In the genomic region with DNA sequence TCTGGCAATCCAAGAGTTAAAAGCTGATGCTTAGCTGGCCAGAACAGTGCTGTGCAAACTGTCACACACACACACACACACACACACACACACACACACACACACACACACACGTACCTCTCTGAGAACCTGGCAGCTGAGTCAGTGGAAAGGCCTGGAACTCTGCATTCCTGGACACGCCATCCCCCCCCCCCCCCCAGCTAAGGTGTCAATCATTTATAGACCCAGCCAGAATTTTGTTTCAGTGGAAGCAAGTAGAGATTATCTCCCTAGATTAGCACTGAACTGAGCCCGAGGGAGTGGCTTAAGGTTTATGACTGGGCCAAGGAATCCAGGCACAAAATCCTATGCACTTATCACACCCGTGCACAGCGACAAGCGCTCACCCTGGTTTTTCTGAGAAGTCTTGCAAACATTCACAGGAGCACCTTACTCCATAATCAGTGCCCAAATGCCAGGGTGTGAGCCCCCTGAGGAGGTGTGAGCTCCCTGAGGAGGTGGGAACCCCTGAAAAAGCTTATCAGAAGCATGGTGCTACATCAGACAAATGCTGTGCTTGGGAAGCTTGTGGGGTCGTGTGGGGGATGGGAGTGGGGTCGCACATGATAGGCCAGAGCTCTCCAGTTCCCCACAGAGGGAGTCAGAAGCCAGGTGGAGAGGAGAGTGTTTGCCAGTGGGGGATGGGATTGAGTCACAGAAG, we compare ENCODE assay signal across 13 mouse cellular contexts. TPM values are rescaled to one million over a fixed set of nuclear protein-coding genes. Genes with fewer than 3 reads are reported as not detected.
DNase-seq lines count a peak whose midpoint lies in the region; ATAC-seq and TF ChIP-seq lines count a peak whose summit lies in the region.
"Had no signal": no experiment of that assay in that cellular context is flagged by ENCODE, and none has a peak within 500 bp of the region (broad histone marks: within the 10 kb centered on the region; RNA-seq: fewer than 3 reads in every experiment).

No protein-coding gene starts in this region.

- H3K4me1 ChIP-seq in heart, embryonic 12.5 days (replicated peaks) = peaks cover 25% of the 10 kb centered on the region
- peaks cover 46% of the 10 kb centered on the region for H3K4me1 ChIP-seq in G1E (ENCODE audit: insufficient read depth, low read depth, low read length)
- H3K4me1 ChIP-seq in lung, embryonic 16.5 days (replicated peaks; ENCODE audit: control insufficient read depth, insufficient read depth, low read length) = peaks cover 6% of the 10 kb centered on the region; the same call in 1 of the 2 replicates
- H3K4me1 ChIP-seq in neural tube, embryonic 15.5 days = no peaks in the 10 kb centered on the region
- H3K4me1 ChIP-seq: embryonic facial prominence, embryonic 13.5 days; midbrain, embryonic 12.5 days had no signal

- H3K4me3 ChIP-seq in heart, embryonic 12.5 days = no peak overlapping the region
- no peak overlapping the region; the same call in 1 of the 2 replicates for H3K4me3 ChIP-seq in G1E (ENCODE audit: low read depth, low read length)
- H3K4me3 ChIP-seq in lung, embryonic 16.5 days (ENCODE audit: low read length) = no peak overlapping the region
- no peak overlapping the region for H3K4me3 ChIP-seq in neural tube, embryonic 15.5 days (replicated peaks)
- H3K4me3 ChIP-seq: embryonic facial prominence, embryonic 13.5 days; midbrain, embryonic 12.5 days had no signal

- WGBS in heart, embryonic 12.5 days = 3% methylated on average over 8 of the region's 8 CpGs
- WGBS in lung, embryonic 16.5 days = 8% methylated on average over 8 of the region's 8 CpGs
- WGBS in neural tube, embryonic 15.5 days = 50% methylated on average over 7 of the region's 8 CpGs

- peak overlapping the region; percentile 42; the same call in 1 of the 2 replicates for H3K27ac ChIP-seq in heart, embryonic 12.5 days (ENCODE audit: poor library complexity, severe bottlenecking)
- H3K27ac ChIP-seq in lung, embryonic 16.5 days (ENCODE audit: low read length) = peak overlapping the region; percentile 96
- no peak overlapping the region for H3K27ac ChIP-seq in neural tube, embryonic 15.5 days (replicated peaks)
- H3K27ac ChIP-seq: embryonic facial prominence, embryonic 13.5 days; midbrain, embryonic 12.5 days had no signal

- no peak overlapping the region for H3K9ac ChIP-seq in heart, embryonic 12.5 days
- 0 out of 2 replicates have a peak overlapping the region, but pooled peaks have one; percentile 5 for H3K9ac ChIP-seq in lung, embryonic 16.5 days (ENCODE audit: low read length)
- H3K9ac ChIP-seq in neural tube, embryonic 15.5 days (replicated peaks) = no peak overlapping the region
- H3K9ac ChIP-seq: embryonic facial prominence, embryonic 13.5 days; midbrain, embryonic 12.5 days had no signal

- 0 out of 2 replicates have a peak, but pooled peaks cover 2% of the 10 kb centered on the region for H3K27me3 ChIP-seq in heart, embryonic 12.5 days (replicated peaks)
- peaks cover 17% of the 10 kb centered on the region; the same call in 1 of the 2 replicates for H3K27me3 ChIP-seq in G1E (ENCODE audit: insufficient read depth, low read length)
- no peaks in the 10 kb centered on the region for H3K27me3 ChIP-seq in lung, embryonic 16.5 days (ENCODE audit: control insufficient read depth, insufficient read depth, low read depth, low read length)
- H3K27me3 ChIP-seq in neural tube, embryonic 15.5 days (replicated peaks) = no peaks in the 10 kb centered on the region

- peak; percentile 20; the same call in 1 of the 2 replicates for ATAC-seq in heart, embryonic 12.5 days (ENCODE audit: insufficient number of reproducible peaks, low FRiP score)
- peak; percentile 70 for ATAC-seq in G1E (ENCODE audit: extremely low read depth, insufficient number of reproducible peaks, low FRiP score, poor library complexity, severe bottlenecking)
- peak; percentile 80 for ATAC-seq in lung, embryonic 16.5 days (ENCODE audit: low read depth)
- no peak for ATAC-seq in neural tube, embryonic 15.5 days (ENCODE audit: low FRiP score)

- no peaks in the 10 kb centered on the region for H3K9me3 ChIP-seq in heart, embryonic 12.5 days (replicated peaks)
- no peaks in the 10 kb centered on the region for H3K9me3 ChIP-seq in G1E (replicated peaks)
- H3K9me3 ChIP-seq in lung, embryonic 16.5 days (ENCODE audit: control insufficient read depth, low read length) = no peaks in the 10 kb centered on the region
- H3K9me3 ChIP-seq in neural tube, embryonic 15.5 days (replicated peaks) = no peaks in the 10 kb centered on the region
- H3K9me3 ChIP-seq: embryonic facial prominence, embryonic 13.5 days; midbrain, embryonic 12.5 days had no signal

- no peak for DNase-seq in heart, postnatal 36 days
- DNase-seq in G1E (ENCODE audit: low spot score) = no peak
- peak; percentile 25 for DNase-seq in kidney, adult 18-20 months
- DNase-seq in adrenal gland, postnatal 4 days (ENCODE audit: low spot score in 2 of 2) = no peak
- DNase-seq in gastrocnemius, postnatal 4 days (ENCODE audit: low spot score in 2 of 2) = no peak
- DNase-seq: adrenal gland, postnatal 25 days; gastrocnemius, postnatal 25 days; thymus, postnatal 14 days had no signal

- no peaks in the 10 kb centered on the region for H3K36me3 ChIP-seq in heart, embryonic 12.5 days
- H3K36me3 ChIP-seq in G1E (replicated peaks) = no peaks in the 10 kb centered on the region
- no peaks in the 10 kb centered on the region for H3K36me3 ChIP-seq in lung, embryonic 16.5 days (ENCODE audit: control insufficient read depth, insufficient read depth, low read length)
- no peaks in the 10 kb centered on the region for H3K36me3 ChIP-seq in neural tube, embryonic 15.5 days
- H3K36me3 ChIP-seq: embryonic facial prominence, embryonic 13.5 days; midbrain, embryonic 12.5 days had no signal

- intact Hi-C loops in heart, postnatal 36 days (cut with DNase I) = no loop called here

- H3K4me2 ChIP-seq in heart, embryonic 12.5 days = no peak overlapping the region
- no peak overlapping the region; the same call in 1 of the 2 replicates for H3K4me2 ChIP-seq in lung, embryonic 16.5 days (ENCODE audit: low read depth, low read length)
- no peak overlapping the region for H3K4me2 ChIP-seq in neural tube, embryonic 15.5 days
- H3K4me2 ChIP-seq: embryonic facial prominence, embryonic 13.5 days; midbrain, embryonic 12.5 days had no signal

- no peak for TF ChIP-seq CTCF in G1E (IDR thresholded peaks at IDR 0.05; ENCODE audit: low read depth, low read length)

RNA-seq across cellular contexts. Expression of a gene that starts 9.2 kb away (rescaled TPM):
- 0.22 and 0.26 TPM in 2 replicates for polyA plus RNA-seq in heart, embryonic 12.5 days (2016; fragmentation: Nextera tagmentation; extraction: Ambion mirVana)
- not detected for total RNA-seq in heart, postnatal 36 days (2021)
- total RNA-seq in G1E (2014; fragmentation: Nextera tagmentation) (not detected in 2 replicates), G1E (2017) (0.05 and 0.06 TPM in 2 replicates)
- polyA plus RNA-seq in G1E (2012) = 0.02 TPM in 1 of 2 replicates, not detected in the other
- 4.3 and 4.4 TPM in 2 replicates for polyA plus RNA-seq in lung, embryonic 16.5 days (2015; fragmentation: Nextera tagmentation; extraction: Ambion mirVana)
- 1 to 10 TPM in 1 of 2 experiments, not detected in 1; 1.4 TPM for total RNA-seq in adrenal gland, postnatal 4 days (2021)
- polyA plus RNA-seq in neural tube, embryonic 15.5 days (2015; fragmentation: Nextera tagmentation; extraction: Ambion mirVana) = 0.60 and 1.3 TPM in 2 replicates
- total RNA-seq in gastrocnemius, postnatal 4 days (2021) = under 1 TPM; 0.62 to 0.71 TPM
- total RNA-seq: adrenal gland, postnatal 25 days had no signal

RNA-seq across cellular contexts. Expression of a gene that starts 33.3 kb away (rescaled TPM):
- 215 and 227 TPM in 2 replicates for polyA plus RNA-seq in heart, embryonic 12.5 days (2016; fragmentation: Nextera tagmentation; extraction: Ambion mirVana)
- 100 to 1,000 TPM in 1 of 2 experiments, 10 to 100 TPM in 1; 99.7 to 113 TPM for total RNA-seq in heart, postnatal 36 days (2021)
- total RNA-seq in G1E (2014; fragmentation: Nextera tagmentation) = 116 and 119 TPM in 2 replicates
- total RNA-seq in G1E (2017) = 205 and 245 TPM in 2 replicates
- polyA plus RNA-seq in G1E (2012) = 444 and 447 TPM in 2 replicates
- 39.3 and 46.0 TPM in 2 replicates for polyA plus RNA-seq in lung, embryonic 16.5 days (2015; fragmentation: Nextera tagmentation; extraction: Ambion mirVana)
- total RNA-seq in adrenal gland, postnatal 4 days (2021) = 10 to 100 TPM; 36.0 to 49.8 TPM
- polyA plus RNA-seq in neural tube, embryonic 15.5 days (2015; fragmentation: Nextera tagmentation; extraction: Ambion mirVana) = 134 and 146 TPM in 2 replicates
- total RNA-seq in gastrocnemius, postnatal 4 days (2021) = 10 to 100 TPM; 26.1 to 27.2 TPM

RNA-seq across cellular contexts. Expression of a gene that starts 36.2 kb away (rescaled TPM):
- polyA plus RNA-seq in heart, embryonic 12.5 days (2016; fragmentation: Nextera tagmentation; extraction: Ambion mirVana) = 0.63 and 0.69 TPM in 2 replicates
- under 1 TPM in 1 of 2 experiments, not detected in 1; 0.58 TPM for total RNA-seq in heart, postnatal 36 days (2021)
- 0.39 TPM in 1 of 2 replicates, not detected in the other for total RNA-seq in G1E (2014; fragmentation: Nextera tagmentation)
- total RNA-seq in G1E (2017) = 0.27 and 0.29 TPM in 2 replicates
- 0.07 and 0.19 TPM in 2 replicates for polyA plus RNA-seq in G1E (2012)
- polyA plus RNA-seq in lung, embryonic 16.5 days (2015; fragmentation: Nextera tagmentation; extraction: Ambion mirVana) = 0.50 and 0.55 TPM in 2 replicates
- under 1 TPM; 0.48 to 0.78 TPM for total RNA-seq in adrenal gland, postnatal 4 days (2021)
- 1.3 and 1.7 TPM in 2 replicates for polyA plus RNA-seq in neural tube, embryonic 15.5 days (2015; fragmentation: Nextera tagmentation; extraction: Ambion mirVana)
- under 1 TPM; 0.29 to 0.39 TPM for total RNA-seq in gastrocnemius, postnatal 4 days (2021)
- total RNA-seq: gastrocnemius, postnatal 25 days had no signal

RNA-seq across cellular contexts. Expression of a gene that starts 36.5 kb away (rescaled TPM):
- 29.0 and 30.3 TPM in 2 replicates for polyA plus RNA-seq in heart, embryonic 12.5 days (2016; fragmentation: Nextera tagmentation; extraction: Ambion mirVana)
- total RNA-seq in heart, postnatal 36 days (2021) = 10 to 100 TPM; 34.8 to 35.7 TPM
- total RNA-seq in G1E (2014; fragmentation: Nextera tagmentation) (24.1 and 34.2 TPM in 2 replicates), G1E (2017) (26.4 and 27.0 TPM in 2 replicates)
- 14.2 and 23.0 TPM in 2 replicates for polyA plus RNA-seq in G1E (2012)
- polyA plus RNA-seq in lung, embryonic 16.5 days (2015; fragmentation: Nextera tagmentation; extraction: Ambion mirVana) = 22.2 and 24.2 TPM in 2 replicates
- total RNA-seq in adrenal gland, postnatal 4 days (2021) = 10 to 100 TPM; 31.5 to 36.5 TPM
- polyA plus RNA-seq in neural tube, embryonic 15.5 days (2015; fragmentation: Nextera tagmentation; extraction: Ambion mirVana) = 19.9 and 20.9 TPM in 2 replicates
- total RNA-seq in gastrocnemius, postnatal 4 days (2021) = 10 to 100 TPM; 22.2 to 25.2 TPM
